Mouse (Mus musculus) ovary, postnatal 10 days (tissue): ENCODE results near the gene Bub3.

Experiments used
- DNase-seq: peaks from one replicate; pipeline ENCODE4 v3.0.0; 2022; ENCODE audit warnings: low spot score

Gene Bub3

DNA sequence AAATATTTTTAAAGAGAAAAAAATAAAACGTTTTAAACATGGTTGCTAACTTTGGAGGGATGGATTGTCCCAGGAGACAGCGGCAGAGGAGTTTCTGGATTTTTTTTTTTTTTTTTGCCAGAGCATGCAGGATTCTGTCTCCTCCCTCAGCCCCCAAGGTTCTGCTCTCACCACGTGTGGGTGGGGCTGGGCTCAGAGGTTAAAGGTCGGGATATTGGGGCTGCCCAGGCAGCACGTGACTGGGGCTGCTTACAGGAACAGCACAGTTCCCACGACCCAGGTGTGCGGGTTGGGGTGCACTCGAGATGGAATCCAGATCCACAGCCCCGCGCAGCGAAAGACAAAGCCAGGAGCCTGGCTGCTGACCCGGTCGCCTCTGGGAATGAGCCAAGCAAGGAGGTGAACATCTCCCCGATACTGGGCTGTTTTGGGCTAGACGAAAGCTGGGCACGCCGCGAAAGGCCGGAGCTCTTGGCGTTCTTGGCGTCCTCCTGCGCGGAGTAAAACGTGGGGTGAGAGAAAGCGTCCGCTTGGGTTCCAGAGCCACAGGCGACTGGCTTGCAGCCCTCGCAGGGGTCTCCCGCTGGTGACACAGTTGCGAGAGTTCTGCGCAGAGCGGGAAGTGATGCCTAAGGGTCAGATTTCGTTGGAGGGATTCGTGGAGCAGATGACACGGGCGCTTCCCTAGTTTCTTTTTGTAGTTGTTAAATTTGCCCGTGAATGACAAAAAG lies 3.3 kb upstream of the Bub3 start:
- no peak for DNase-seq

- DNase-seq: no peak
These were observed 2.3 kb upstream of the Bub3 start for GRCm38 (mm10) chr7:131557751-131558150.

DNA sequence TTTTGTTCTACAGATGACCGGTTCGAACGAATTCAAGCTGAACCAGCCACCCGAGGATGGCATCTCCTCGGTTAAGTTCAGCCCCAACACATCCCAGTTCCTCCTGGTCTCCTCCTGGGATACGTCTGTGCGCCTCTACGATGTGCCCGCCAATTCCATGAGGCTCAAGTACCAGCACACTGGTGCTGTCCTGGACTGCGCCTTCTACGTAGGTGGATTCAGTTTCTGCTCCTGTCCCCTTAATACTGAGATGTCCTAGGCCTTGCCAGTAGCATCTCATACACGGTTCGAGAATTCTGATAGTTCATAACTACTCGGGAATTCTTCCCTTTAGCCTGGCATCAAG lies 648 bp downstream of the Bub3 start:
- DNase-seq: no peak

GRCm38 (mm10) chr7:131575246-131575645 lies 15.2 kb downstream of the Bub3 start:
- no peak for DNase-seq

DNA sequence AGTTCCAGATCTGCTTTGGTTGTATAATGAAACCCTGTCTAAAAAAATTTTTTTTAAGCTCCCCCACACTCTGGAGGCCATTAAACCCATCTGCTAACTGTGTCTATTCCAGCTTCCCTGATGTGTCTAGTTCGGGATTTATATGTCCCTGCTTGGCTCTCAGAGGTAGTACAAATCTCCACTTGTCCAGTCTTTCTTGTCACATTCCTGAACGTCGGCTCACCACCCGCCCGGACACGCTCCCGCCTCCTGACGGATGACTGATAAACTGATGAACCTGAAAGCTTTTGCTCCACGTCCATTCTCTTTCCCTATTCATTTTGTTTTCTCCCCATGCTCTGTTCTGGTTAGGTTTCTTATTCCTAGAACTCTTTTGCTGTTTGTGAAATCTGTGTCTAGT lies 22.2 kb downstream of the Bub3 start:
- no peak for DNase-seq

DNA sequence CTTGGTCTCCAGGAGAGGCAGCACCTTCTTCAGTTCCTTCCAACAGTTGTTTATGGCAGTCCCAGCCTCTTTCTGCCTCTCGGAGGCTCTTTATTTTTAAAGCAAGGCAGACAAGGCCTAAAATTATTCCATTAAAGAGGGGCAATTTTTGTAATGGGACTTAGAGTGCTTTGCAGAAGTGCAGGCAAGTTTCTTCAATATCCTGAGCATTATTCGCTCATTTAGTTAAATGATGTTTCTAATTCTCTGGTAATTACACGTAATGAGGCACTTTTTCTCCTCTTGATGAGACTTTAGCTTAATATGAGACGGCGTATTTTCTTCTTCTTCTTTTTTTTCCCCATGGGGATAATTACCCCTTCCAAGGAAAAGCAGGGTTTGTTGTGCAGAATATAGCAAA lies 25.5 kb downstream of the Bub3 start:
- DNase-seq: no peak

DNA sequence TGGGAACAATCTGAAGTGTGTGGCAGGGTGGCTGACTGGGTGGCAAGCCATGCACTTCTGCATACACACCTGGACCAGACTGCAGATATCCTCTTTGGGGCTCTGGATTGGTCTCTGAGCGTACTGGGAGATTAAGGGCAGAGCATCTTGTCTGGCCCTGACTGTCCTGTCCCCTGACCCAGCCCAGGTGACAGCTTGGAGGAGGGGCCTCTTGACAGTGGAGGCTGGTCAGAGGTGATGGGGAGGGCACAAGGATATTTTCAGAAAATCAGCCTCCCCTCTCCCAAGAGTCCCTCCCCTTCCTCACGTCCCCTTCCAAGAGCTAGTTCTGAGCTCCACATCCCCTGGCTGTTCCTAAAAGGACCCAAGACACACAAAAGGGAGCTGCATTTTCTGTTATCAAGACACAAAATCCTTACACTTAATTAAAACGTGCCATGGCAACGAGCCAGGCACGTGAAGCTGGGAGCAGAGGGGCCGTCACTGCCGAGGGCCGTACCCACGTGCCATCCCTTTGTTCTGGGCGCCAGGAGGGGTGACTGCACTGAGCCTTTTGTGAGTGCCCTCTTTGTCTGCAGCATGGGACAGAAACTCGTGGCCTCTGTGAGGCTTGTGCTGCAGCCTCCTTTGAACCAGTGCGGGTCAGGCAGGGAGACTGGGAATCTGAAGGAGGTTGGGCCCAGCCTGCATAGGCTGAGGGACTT lies 37.9 kb downstream of the Bub3 start:
- DNase-seq: no peak

DNA sequence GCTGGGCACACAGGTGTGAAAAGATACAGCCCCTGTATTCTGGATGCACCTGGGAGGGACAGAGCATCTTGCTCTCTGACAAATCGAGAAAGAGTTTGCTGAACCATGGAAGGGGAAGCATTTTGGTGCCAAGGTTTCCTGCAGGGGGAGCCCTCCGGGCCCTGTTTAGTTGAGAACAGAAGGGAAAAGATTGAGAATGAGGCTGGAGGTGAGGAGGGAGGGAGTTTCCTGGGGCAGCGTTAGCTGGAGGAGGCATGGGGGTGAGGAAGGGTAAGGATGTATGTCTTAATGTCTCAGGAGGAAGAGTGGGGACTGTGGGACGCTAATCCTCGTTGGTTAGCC lies 38.4 kb downstream of the Bub3 start:
- DNase-seq: no peak

DNA sequence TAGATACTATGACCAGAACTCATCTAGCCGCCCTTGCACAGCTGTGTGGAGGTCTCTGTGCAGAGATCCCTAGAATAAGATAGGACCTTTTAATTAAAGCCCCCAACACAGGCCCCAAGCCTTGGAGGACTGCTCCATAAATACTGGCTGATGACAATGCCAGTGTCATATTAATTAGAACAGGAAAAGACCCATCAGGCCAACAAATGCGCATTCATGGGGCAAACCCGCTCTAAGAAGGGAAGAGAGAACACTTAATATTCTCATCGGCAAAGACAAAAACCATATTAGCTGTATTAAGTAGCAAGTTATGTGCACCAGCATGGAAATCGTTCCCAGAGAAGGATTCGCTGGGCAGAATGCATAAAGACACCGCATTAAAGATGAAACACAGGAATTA lies 42.1 kb downstream of the Bub3 start:
- no peak for DNase-seq

- DNase-seq: no peak
These were observed 43.2 kb downstream of the Bub3 start for GRCm38 (mm10) chr7:131603186-131603585.

GRCm38 (mm10) chr7:131604946-131605345 lies 44.9 kb downstream of the Bub3 start:
- DNase-seq: no peak

GRCm38 (mm10) chr7:131605481-131605880 lies 45.5 kb downstream of the Bub3 start:
- no peak for DNase-seq

GRCm38 (mm10) chr7:131608049-131608448 lies 48.0 kb downstream of the Bub3 start:
- DNase-seq: no peak

DNA sequence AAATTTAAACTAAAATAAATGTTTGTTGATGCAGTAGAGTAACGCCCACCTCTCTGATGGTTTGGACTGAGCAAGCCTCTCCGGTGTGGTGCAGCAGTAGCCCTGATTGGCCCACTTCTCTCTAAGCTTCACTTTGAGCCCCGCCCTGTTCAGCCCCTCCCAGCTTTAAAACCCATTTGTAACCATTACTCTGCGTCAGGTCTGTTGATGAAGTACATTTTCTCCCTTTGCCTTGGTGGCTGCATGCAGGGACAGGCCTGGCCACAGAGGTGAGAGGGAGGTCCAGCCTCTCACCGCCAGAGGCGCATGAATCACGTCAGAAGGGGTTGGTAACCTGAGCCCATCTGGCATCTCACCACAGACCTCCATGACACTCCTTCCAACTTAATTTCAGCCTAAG lies 49.7 kb downstream of the Bub3 start:
- DNase-seq: no peak
